Mouse (Mus musculus): ENCODE measurements at regions not wholly inside any gene's neighbourhood (a gene's known extent, or its start where the extent isn't known, plus 50 kb on each side); places are given as distances from the start of the nearest gene placed in this dataset.

- ATAC-seq (replicated peaks in 1 of 2; ENCODE audit: insufficient read depth in 1 of 2, low FRiP score in 2 of 2, low TSS enrichment in 1 of 2, low read depth in 1 of 2, poor library complexity in 2 of 2, severe bottlenecking in 2 of 2) = no peak
Measured at GRCm38 (mm10) chr2:75567131-75567530, 91.9 kb upstream of the Hnrnpa3 start.

- no peak for ATAC-seq (replicated peaks in 1 of 2; ENCODE audit: insufficient read depth in 1 of 2, low FRiP score in 2 of 2, low TSS enrichment in 1 of 2, low read depth in 1 of 2, poor library complexity in 2 of 2, severe bottlenecking in 2 of 2)
Measured at GRCm38 (mm10) chr2:75569756-75570155, 89.3 kb upstream of the Hnrnpa3 start.

- ATAC-seq (replicated peaks in 1 of 2; ENCODE audit: insufficient read depth in 1 of 2, low FRiP score in 2 of 2, low TSS enrichment in 1 of 2, low read depth in 1 of 2, poor library complexity in 2 of 2, severe bottlenecking in 2 of 2) = no peak
Measured at GRCm38 (mm10) chr2:75570246-75570645, 88.8 kb upstream of the Hnrnpa3 start.

GRCm38 (mm10) chr2:75584975-75585374 lies 74.1 kb upstream of the Hnrnpa3 start:
- ATAC-seq (replicated peaks in 1 of 2; ENCODE audit: insufficient read depth in 1 of 2, low FRiP score in 2 of 2, low TSS enrichment in 1 of 2, low read depth in 1 of 2, poor library complexity in 2 of 2, severe bottlenecking in 2 of 2) = peak; percentile 97 to 99

GRCm38 (mm10) chr2:75588572-75588971 lies 70.5 kb upstream of the Hnrnpa3 start:
- ATAC-seq (replicated peaks in 1 of 2; ENCODE audit: insufficient read depth in 1 of 2, low FRiP score in 2 of 2, low TSS enrichment in 1 of 2, low read depth in 1 of 2, poor library complexity in 2 of 2, severe bottlenecking in 2 of 2) = peak in 1 of 2 experiments; percentile 36; a peak in 1 of 4 replicates

- ATAC-seq (replicated peaks in 1 of 2; ENCODE audit: insufficient read depth in 1 of 2, low FRiP score in 2 of 2, low TSS enrichment in 1 of 2, low read depth in 1 of 2, poor library complexity in 2 of 2, severe bottlenecking in 2 of 2) = peak; percentile 13 to 28; a peak in 2 of 4 replicates
Measured at GRCm38 (mm10) chr2:75589452-75589851, 69.6 kb upstream of the Hnrnpa3 start.

GRCm38 (mm10) chr2:75590175-75590574 lies 68.9 kb upstream of the Hnrnpa3 start:
- peak; percentile 87 to 91 for ATAC-seq (replicated peaks in 1 of 2; ENCODE audit: insufficient read depth in 1 of 2, low FRiP score in 2 of 2, low TSS enrichment in 1 of 2, low read depth in 1 of 2, poor library complexity in 2 of 2, severe bottlenecking in 2 of 2)

GRCm38 (mm10) chr2:75600511-75600910 lies 58.5 kb upstream of the Hnrnpa3 start:
- no peak for ATAC-seq (replicated peaks in 1 of 2; ENCODE audit: insufficient read depth in 1 of 2, low FRiP score in 2 of 2, low TSS enrichment in 1 of 2, low read depth in 1 of 2, poor library complexity in 2 of 2, severe bottlenecking in 2 of 2)

GRCm38 (mm10) chr2:75603175-75603871 lies 55.7 kb upstream of the Hnrnpa3 start:
- no peak; a peak in 2 of 4 replicates for ATAC-seq (replicated peaks in 1 of 2; ENCODE audit: insufficient read depth in 1 of 2, low FRiP score in 2 of 2, low TSS enrichment in 1 of 2, low read depth in 1 of 2, poor library complexity in 2 of 2, severe bottlenecking in 2 of 2)

GRCm38 (mm10) chr2:75605634-75606033 lies 53.4 kb upstream of the Hnrnpa3 start:
- peak in 1 of 2 experiments; percentile 41; a peak in 1 of 4 replicates for ATAC-seq (replicated peaks in 1 of 2; ENCODE audit: insufficient read depth in 1 of 2, low FRiP score in 2 of 2, low TSS enrichment in 1 of 2, low read depth in 1 of 2, poor library complexity in 2 of 2, severe bottlenecking in 2 of 2)

- peak; percentile 43 to 47 for ATAC-seq (replicated peaks in 1 of 2; ENCODE audit: insufficient read depth in 1 of 2, low FRiP score in 2 of 2, low TSS enrichment in 1 of 2, low read depth in 1 of 2, poor library complexity in 2 of 2, severe bottlenecking in 2 of 2)
Measured at GRCm38 (mm10) chr2:75607010-75607915, 51.8 kb upstream of the Hnrnpa3 start.

- ATAC-seq (replicated peaks in 1 of 2; ENCODE audit: insufficient read depth in 1 of 2, low FRiP score in 2 of 2, low TSS enrichment in 1 of 2, low read depth in 1 of 2, poor library complexity in 2 of 2, severe bottlenecking in 2 of 2) = no peak
Measured at GRCm38 (mm10) chr2:75607958-75608357, 51.1 kb upstream of the Hnrnpa3 start.

- no peak for ATAC-seq (replicated peaks in 1 of 2; ENCODE audit: insufficient read depth in 1 of 2, low FRiP score in 2 of 2, low TSS enrichment in 1 of 2, low read depth in 1 of 2, poor library complexity in 2 of 2, severe bottlenecking in 2 of 2)
Measured at GRCm38 (mm10) chr2:75608482-75608881, 50.6 kb upstream of the Hnrnpa3 start.

GRCm38 (mm10) chr2:75609150-75609946 lies 49.7 kb upstream of the Hnrnpa3 start:
- no peak for ATAC-seq (replicated peaks in 1 of 2; ENCODE audit: insufficient read depth in 1 of 2, low FRiP score in 2 of 2, low TSS enrichment in 1 of 2, low read depth in 1 of 2, poor library complexity in 2 of 2, severe bottlenecking in 2 of 2)

Data from hematopoietic stem cell, adult 5-6 weeks (primary cell).